Mouse (Mus musculus) layer of hippocampus, adult 9-11 months (tissue): ENCODE measurements around the gene Chtop.

Source experiments
- DNase-seq: peaks from one replicate; pipeline ENCODE4 v3.0.0; 2022

Chtop gene

DNA sequence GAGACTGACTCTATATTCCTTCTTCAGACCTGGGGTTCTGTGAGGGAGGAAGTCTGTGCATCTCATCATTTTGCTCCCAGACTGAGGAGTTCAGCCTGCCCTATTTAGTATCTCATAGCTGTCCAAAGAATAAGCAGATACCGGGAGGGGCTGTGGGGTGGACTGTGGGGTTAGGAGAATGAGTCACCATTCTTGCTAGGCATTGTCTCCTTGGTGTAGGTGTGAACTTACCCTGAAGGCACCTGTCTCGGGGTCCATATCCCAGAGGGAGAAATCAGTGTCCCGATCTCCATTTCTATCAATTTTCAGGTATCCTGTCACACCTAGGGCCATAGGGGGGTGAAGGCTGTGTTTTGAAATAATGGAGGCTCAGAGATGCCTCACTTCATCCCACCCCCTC, 47.4 kb downstream of the Chtop start:
- no peak for DNase-seq

DNA sequence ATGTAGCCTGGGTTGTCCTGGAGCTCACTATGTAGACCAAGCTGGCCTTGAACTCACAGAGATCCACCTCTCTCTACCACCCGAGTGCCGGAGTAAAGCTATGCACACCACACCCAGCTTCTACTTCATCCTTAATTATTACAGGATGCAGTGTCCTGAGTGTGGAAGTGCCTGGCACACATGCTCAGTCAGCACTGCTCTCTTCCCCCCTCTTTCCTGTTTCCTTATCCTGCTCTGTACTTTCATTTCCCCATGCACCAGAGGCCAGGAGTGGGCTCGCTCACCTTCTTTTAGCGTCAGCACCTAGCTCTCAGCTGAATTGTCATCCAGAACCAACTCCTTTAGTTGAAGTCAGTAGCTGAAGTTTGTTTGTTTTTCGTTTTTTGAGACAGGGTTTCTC, 49.0 kb downstream of the Chtop start:
- DNase-seq: no peak

DNA sequence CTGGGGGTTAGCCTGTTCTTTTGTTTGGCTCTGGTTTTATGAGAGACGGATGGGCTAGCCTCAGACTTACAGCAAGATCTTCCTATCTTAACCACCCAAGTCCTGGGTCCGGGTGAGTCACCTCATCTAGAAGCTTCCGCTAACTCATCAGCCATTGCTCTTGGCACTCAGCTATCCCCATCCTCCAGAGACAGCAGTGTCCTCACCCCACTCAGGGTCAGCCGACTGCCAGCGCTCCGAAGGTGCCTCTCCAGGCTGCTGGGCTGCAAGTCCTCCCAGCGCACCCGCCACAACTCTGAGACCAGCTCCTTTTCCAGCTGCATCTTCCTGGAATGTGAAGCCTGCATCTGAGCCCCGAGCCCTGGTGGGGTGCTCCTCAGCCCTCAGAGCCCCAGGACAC, 49.6 kb downstream of the Chtop start:
- no peak for DNase-seq

DNA sequence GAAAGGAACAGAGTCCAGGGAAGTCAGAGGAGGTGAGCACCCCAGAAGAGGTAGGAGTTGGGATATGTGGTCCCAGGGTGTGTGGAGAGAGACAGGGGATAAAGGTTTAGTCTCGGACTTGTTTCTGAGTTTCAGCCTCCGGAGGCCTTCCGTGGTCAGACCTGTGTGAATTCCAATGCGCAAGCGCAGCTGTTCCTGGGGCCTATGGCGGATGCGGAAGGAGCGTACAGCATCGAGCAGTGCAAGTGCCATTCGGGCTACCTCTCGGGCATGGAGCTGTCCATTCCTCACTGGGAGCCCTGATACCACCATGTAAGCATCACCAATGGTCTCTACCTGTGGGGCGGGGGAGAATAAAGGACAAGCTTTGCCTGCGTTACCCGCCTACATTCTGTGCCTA, 54.4 kb downstream of the Chtop start:
- DNase-seq: no peak

DNA sequence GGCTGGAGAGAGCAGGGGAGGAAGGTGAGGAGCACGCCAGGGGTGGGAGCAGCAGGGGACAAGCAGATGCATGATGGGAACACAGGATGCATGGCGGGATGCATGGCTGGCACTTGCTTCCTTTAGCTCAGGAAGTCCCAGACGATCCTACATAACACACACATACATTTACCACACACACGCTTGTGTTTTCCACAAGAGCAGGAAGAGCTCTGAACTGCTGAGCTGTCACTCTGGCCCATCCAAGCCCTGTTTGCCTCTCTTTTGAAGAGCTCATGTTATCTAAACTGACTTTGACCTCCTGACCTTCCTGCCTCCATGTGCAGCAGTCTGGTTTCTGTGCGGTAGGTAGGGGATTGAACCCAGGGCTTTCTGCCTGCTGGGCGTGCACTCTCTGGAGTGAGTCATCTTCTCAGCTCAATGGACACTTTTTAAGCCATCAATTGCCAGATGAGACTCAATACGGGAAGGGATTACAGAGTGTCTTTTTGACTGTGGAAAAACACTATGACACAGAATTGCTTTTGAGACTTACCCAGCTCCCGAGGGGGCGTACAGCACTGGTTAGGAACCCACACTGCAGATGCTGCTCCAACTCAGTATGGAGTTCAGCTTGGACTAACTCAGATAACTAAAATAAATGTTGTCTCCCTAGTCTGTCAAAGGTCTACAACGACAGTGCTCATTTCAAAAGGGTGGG, 57.8 kb downstream of the Chtop start:
- DNase-seq: peak; percentile 76

DNA sequence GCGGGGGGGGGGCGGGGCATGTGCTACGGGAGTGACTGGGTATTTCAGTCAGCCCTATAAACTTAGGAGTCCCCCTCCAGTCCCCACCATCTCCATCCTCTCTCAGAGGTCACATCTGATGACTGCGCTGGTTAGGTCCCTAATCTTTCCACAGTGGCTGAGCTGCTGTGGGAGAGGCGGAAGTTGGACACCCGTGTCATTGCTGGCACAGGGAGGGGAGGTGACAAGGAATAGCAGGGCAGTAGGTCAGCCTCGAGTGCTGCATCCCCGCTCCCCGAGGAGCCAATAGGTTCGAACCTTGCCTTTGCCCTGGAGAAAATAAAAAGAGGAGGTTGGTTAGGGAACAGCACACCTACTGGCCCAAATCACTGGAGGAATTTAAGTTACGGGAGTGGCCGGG, 58.4 kb downstream of the Chtop start:
- no peak for DNase-seq
